Mouse (Mus musculus) cortical plate, adult 2 months (tissue): Measurements from ENCODE around the gene 1700008O03Rik.

Source experiments
- CTCF ChIP-seq: fragments of 200-500 bp; IDR thresholded peaks from 2 replicates; pipeline ENCODE4 v1.5.1; 2011; ENCODE audit warnings: mild to moderate bottlenecking, control low read depth, low read length; ENCODE audit not compliant: insufficient read depth; ENCODE audit errors: extremely low read depth
- POLR2A ChIP-seq: fragments of 200-500 bp; IDR thresholded peaks from 2 replicates; pipeline ENCODE4 v1.6.1; 2011; ENCODE audit warnings: mild to moderate bottlenecking, low read length, control low read depth; ENCODE audit not compliant: insufficient read depth; ENCODE audit errors: extremely low read depth

DNA sequence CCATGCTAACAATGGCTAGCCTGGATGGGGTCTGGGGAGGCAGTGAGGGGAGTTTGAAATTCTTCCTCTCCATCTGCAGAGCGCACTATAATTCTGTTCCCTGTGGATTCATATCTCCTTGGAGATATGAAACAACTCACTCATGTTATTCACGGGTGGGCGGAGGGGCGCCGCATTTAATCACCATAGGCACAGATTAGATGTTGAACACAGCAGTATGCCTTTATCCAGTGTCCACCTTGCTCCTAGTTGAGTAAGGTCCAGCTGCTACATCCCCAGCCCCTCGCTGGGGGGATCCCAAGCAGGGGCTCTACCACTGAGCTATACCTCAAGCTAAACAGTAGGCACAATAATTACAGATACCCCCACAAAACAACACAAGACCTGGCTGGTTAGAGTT lies 30.2 kb downstream of the 1700008O03Rik start:
- TF ChIP-seq CTCF (no peak), POLR2A (no peak)
